Mouse (Mus musculus): ENCODE measurements at regions not wholly inside any gene's neighbourhood (a gene's known extent, or its start where the extent isn't known, plus 50 kb on each side); places are given as distances from the start of the nearest gene placed in this dataset.

GRCm38 (mm10) chr6:49745301-49745700, 77.2 kb upstream of the Npy start:
- H3K27ac ChIP-seq (ENCODE audit: control insufficient read depth, low read depth, low read length) = no peak overlapping the region
- no peaks in the 10 kb centered on the region for H3K27me3 ChIP-seq (ENCODE audit: control insufficient read depth in 1 of 2, insufficient read depth in 2 of 2, low read length in 2 of 2)
- TF ChIP-seq POLR2A (IDR thresholded peaks at IDR 0.05; ENCODE audit: control insufficient read depth in 1 of 2, insufficient read depth in 1 of 2, low read depth in 1 of 2, low read length in 2 of 2, poor library complexity in 1 of 2) = no peak
- no peak for TF ChIP-seq MAZ (IDR thresholded peaks at IDR 0.05; ENCODE audit: low read depth, low read length)
- no peak for TF ChIP-seq USF1 (IDR thresholded peaks at IDR 0.05; ENCODE audit: low read depth, low read length)
- TF ChIP-seq JUND (IDR thresholded peaks at IDR 0.05; ENCODE audit: low read depth, low read length) = no peak
- TF ChIP-seq E2F4 (IDR thresholded peaks at IDR 0.05; ENCODE audit: borderline replicate concordance, low read depth, low read length) = no peak
- no peak for DNase-seq (ENCODE audit: low read depth, low spot score)
- H3K9ac ChIP-seq (ENCODE audit: control insufficient read depth, low read depth, low read length, poor library complexity, severe bottlenecking) = no peak overlapping the region
- no peaks in the 10 kb centered on the region for H3K9me3 ChIP-seq (replicated peaks; ENCODE audit: insufficient read depth, low read length)
- H3K4me1 ChIP-seq (ENCODE audit: control insufficient read depth in 1 of 2, insufficient read depth in 2 of 2, low read length in 2 of 2) = no peaks in the 10 kb centered on the region
- no peak overlapping the region for H3K4me3 ChIP-seq (ENCODE audit: control insufficient read depth in 1 of 2, insufficient read depth in 1 of 2, low read depth in 2 of 2, low read length in 2 of 2)
- H3K79me2 ChIP-seq (ENCODE audit: control insufficient read depth, insufficient read depth, low read length, poor library complexity) = no peaks in the 10 kb centered on the region
- no peaks in the 10 kb centered on the region for H3K36me3 ChIP-seq (ENCODE audit: control insufficient read depth in 1 of 2, insufficient read depth in 2 of 2, low read length in 2 of 2)

- no peak overlapping the region for H3K9ac ChIP-seq (ENCODE audit: control insufficient read depth, low read depth, low read length, poor library complexity, severe bottlenecking)
- no peaks in the 10 kb centered on the region for H3K27me3 ChIP-seq (ENCODE audit: control insufficient read depth in 1 of 2, insufficient read depth in 2 of 2, low read length in 2 of 2)
- H3K4me1 ChIP-seq (ENCODE audit: control insufficient read depth in 1 of 2, insufficient read depth in 2 of 2, low read length in 2 of 2) = no peaks in the 10 kb centered on the region
- H3K79me2 ChIP-seq (ENCODE audit: control insufficient read depth, insufficient read depth, low read length, poor library complexity) = no peaks in the 10 kb centered on the region
- TF ChIP-seq MAFK (IDR thresholded peaks at IDR 0.05; ENCODE audit: borderline replicate concordance, low read depth, low read length) (no peak), TAL1 (IDR thresholded peaks at IDR 0.05; ENCODE audit: low read length) (no peak), NRF1 (IDR thresholded peaks at IDR 0.05; ENCODE audit: insufficient read depth, low read depth, low read length, poor library complexity, severe bottlenecking) (no peak), MEF2A (IDR thresholded peaks at IDR 0.05; ENCODE audit: extremely low read depth, insufficient replicate concordance, low read depth, low read length, poor library complexity, severe bottlenecking) (no peak), RAD21 (IDR thresholded peaks at IDR 0.05; ENCODE audit: low read depth, low read length) (no peak), ETS1 (IDR thresholded peaks at IDR 0.05; ENCODE audit: low read depth, low read length) (no peak), MAZ (IDR thresholded peaks at IDR 0.05; ENCODE audit: low read depth, low read length) (no peak)
- no peak overlapping the region for H3K27ac ChIP-seq (ENCODE audit: control insufficient read depth, low read depth, low read length)
- no peak overlapping the region for H3K4me3 ChIP-seq (ENCODE audit: control insufficient read depth in 1 of 2, insufficient read depth in 1 of 2, low read depth in 2 of 2, low read length in 2 of 2)
- DNase-seq (ENCODE audit: low read depth, low spot score) = no peak
- H3K36me3 ChIP-seq (ENCODE audit: control insufficient read depth in 1 of 2, insufficient read depth in 2 of 2, low read length in 2 of 2) = no peaks in the 10 kb centered on the region
- no peaks in the 10 kb centered on the region for H3K9me3 ChIP-seq (replicated peaks; ENCODE audit: insufficient read depth, low read length)
These were observed 72.0 kb upstream of the Npy start for GRCm38 (mm10) chr6:49750544-49750943.

GRCm38 (mm10) chr6:49759614-49760013, 62.9 kb upstream of the Npy start:
- H3K27ac ChIP-seq (ENCODE audit: control insufficient read depth, low read depth, low read length) = no peak overlapping the region
- no peak overlapping the region for H3K9ac ChIP-seq (ENCODE audit: control insufficient read depth, low read depth, low read length, poor library complexity, severe bottlenecking)
- no peaks in the 10 kb centered on the region for H3K4me1 ChIP-seq (ENCODE audit: control insufficient read depth in 1 of 2, insufficient read depth in 2 of 2, low read length in 2 of 2)

More at GRCm38 (mm10) chr6:49759614-49760013, 62.9 kb upstream of the Npy start:
- Histone ChIP-seq H3K79me2 (ENCODE audit: control insufficient read depth, insufficient read depth, low read length, poor library complexity) (no peaks in the 10 kb centered on the region), H3K9me3 (replicated peaks; ENCODE audit: insufficient read depth, low read length) (no peaks in the 10 kb centered on the region), H3K4me3 (ENCODE audit: control insufficient read depth in 1 of 2, insufficient read depth in 1 of 2, low read depth in 2 of 2, low read length in 2 of 2) (no peak overlapping the region), H3K27me3 (ENCODE audit: control insufficient read depth in 1 of 2, insufficient read depth in 2 of 2, low read length in 2 of 2) (no peaks in the 10 kb centered on the region), H3K36me3 (ENCODE audit: control insufficient read depth in 1 of 2, insufficient read depth in 2 of 2, low read length in 2 of 2) (no peaks in the 10 kb centered on the region)
- no peak for DNase-seq (ENCODE audit: low read depth, low spot score)
- TF ChIP-seq MXI1 (IDR thresholded peaks at IDR 0.05; ENCODE audit: low read depth, low read length) (no peak), ZMIZ1 (IDR thresholded peaks at IDR 0.05; ENCODE audit: low read depth, low read length) (no peak), ETS1 (IDR thresholded peaks at IDR 0.05; ENCODE audit: low read depth, low read length) (no peak), MAFK (IDR thresholded peaks at IDR 0.05; ENCODE audit: borderline replicate concordance, low read depth, low read length) (no peak), POLR2AphosphoS2 (IDR thresholded peaks at IDR 0.05; ENCODE audit: low read length) (no peak), MAX (IDR thresholded peaks at IDR 0.05; ENCODE audit: low read length) (no peak), UBTF (IDR thresholded peaks at IDR 0.05; ENCODE audit: borderline replicate concordance, insufficient read depth, low read depth, low read length) (no peak), POLR2AphosphoS5 (IDR thresholded peaks at IDR 0.05; ENCODE audit: borderline replicate concordance, low read depth, low read length) (no peak), ELF1 (IDR thresholded peaks at IDR 0.05; ENCODE audit: low read depth, low read length) (no peak), ZC3H11A (IDR thresholded peaks at IDR 0.05; ENCODE audit: low read depth, low read length) (no peak), BHLHE40 (IDR thresholded peaks at IDR 0.05; ENCODE audit: borderline replicate concordance, low read depth, low read length) (no peak), CHD2 (IDR thresholded peaks at IDR 0.05; ENCODE audit: low read length) (no peak), TBP (IDR thresholded peaks at IDR 0.05; ENCODE audit: low read depth, low read length) (no peak), NRF1 (IDR thresholded peaks at IDR 0.05; ENCODE audit: insufficient read depth, low read depth, low read length, poor library complexity, severe bottlenecking) (no peak)

All from MEL (cell line).